Mouse (Mus musculus) embryonic facial prominence, embryonic 10.5 days (tissue): ENCODE measurements around the gene Baz2b. TPM values are rescaled to one million over a fixed set of nuclear protein-coding genes. Genes with fewer than 3 reads are reported as not detected.
"Not testable (repeated sequence)": the region's sequence is repeated elsewhere in the genome, so short reads cannot be mapped to it uniquely, and the experiment has no call there.

ENCODE experiments used
- DNase-seq: peaks from one replicate; pipeline ENCODE4 v3.0.0-alpha.2; 2017; ENCODE audit warnings: low spot score
- H3K27ac ChIP-seq: fragments of 300-500 bp; sonication (generic); replicated peaks from 2 replicates; pipeline ENCODE4 v1.5.1; 2016; ENCODE audit warnings: mild to moderate bottlenecking
- H3K27me3 ChIP-seq: fragments of 300-500 bp; sonication (generic); replicated peaks from 2 replicates; pipeline ENCODE4 v1.6.1; 2016; ENCODE audit warnings: low read depth, mild to moderate bottlenecking; ENCODE audit not compliant: poor library complexity, severe bottlenecking
- H3K36me3 ChIP-seq: fragments of 300-500 bp; sonication (generic); replicated peaks from 2 replicates; pipeline ENCODE4 v1.6.1; 2016; ENCODE audit warnings: mild to moderate bottlenecking, moderate library complexity
- H3K4me1 ChIP-seq: fragments of 300-500 bp; sonication (generic); 2 replicates; pipeline ENCODE4 v1.6.1; 2016
- H3K4me3 ChIP-seq: fragments of 300-500 bp; sonication (generic); 2 replicates; pipeline ENCODE4 v1.5.1; 2016; ENCODE audit warnings: mild to moderate bottlenecking, moderate library complexity
- H3K9me3 ChIP-seq: fragments of 300-500 bp; sonication (generic); 2 replicates; pipeline ENCODE4 v1.6.1; 2016; ENCODE audit warnings: mild to moderate bottlenecking
- WGBS: fragments of 180-500 bp; shearing (Covaris S2); methylation state at CpG from one replicate; pipeline ENCODE4 v1.1.7; 2016; 5-methylcytosine and 5-hydroxymethylcytosine counted together
- polyA plus RNA-seq: library from polyadenylated mRNA; unstranded; fragments of >200 nt; fragmentation: Nextera tagmentation; extraction: Ambion mirVana; gene quantifications from 2 replicates; pipeline ENCODE4 v1.2.1, GENCODE M21; 2016

The Baz2b gene
- polyA plus RNA-seq, 1 experiment from 2014 or later, result 63.6 TPM

- 86% methylated on average over 4 of the region's 4 CpGs for whole genome bisulfite sequencing
- Histone ChIP-seq H3K4me3 (no peak overlapping the region), H3K27me3 (no peaks in the 10 kb centered on the region), H3K27ac (no peak overlapping the region), H3K36me3 (peaks cover 23% of the 10 kb centered on the region), H3K4me1 (peaks cover 6% of the 10 kb centered on the region; the same call in 1 of the 2 replicates), H3K9me3 (0 out of 2 replicates have a peak, but pooled peaks cover 6% of the 10 kb centered on the region)
- DNase-seq, result no peak
These were observed 332.3 kb downstream of the Baz2b start for GRCm38 (mm10) chr2:59877335-59877734.

- Histone ChIP-seq H3K36me3 (peaks cover 32% of the 10 kb centered on the region), H3K27me3 (no peaks in the 10 kb centered on the region), H3K9me3 (0 out of 2 replicates have a peak, but pooled peaks cover 6% of the 10 kb centered on the region), H3K4me1 (0 out of 2 replicates have a peak, but pooled peaks cover 3% of the 10 kb centered on the region), H3K4me3 (no peak overlapping the region), H3K27ac (no peak overlapping the region)
- DNase-seq, result no peak
- 93% methylated on average over 15 of the region's 15 CpGs for WGBS
These were observed 333.2 kb downstream of the Baz2b start for GRCm38 (mm10) chr2:59876482-59876881.

GRCm38 (mm10) chr2:59870526-59870925 lies 339.1 kb downstream of the Baz2b start:
- WGBS, result 91% methylated on average over 6 of the region's 6 CpGs

GRCm38 (mm10) chr2:59862618-59863017 lies 347.0 kb downstream of the Baz2b start:
- DNase-seq, result no peak
- H3K9me3 ChIP-seq, result no peaks in the 10 kb centered on the region
- 0 out of 2 replicates have a peak, but pooled peaks cover 6% of the 10 kb centered on the region for H3K4me1 ChIP-seq
- 86% methylated on average over 6 of the region's 6 CpGs for WGBS
- H3K27me3 ChIP-seq, result no peaks in the 10 kb centered on the region
- H3K27ac ChIP-seq, result no peak overlapping the region
- H3K4me3 ChIP-seq, result no peak overlapping the region
- H3K36me3 ChIP-seq, result peaks cover 9% of the 10 kb centered on the region; the same call in 1 of the 2 replicates

More at GRCm38 (mm10) chr2:59870526-59870925, 339.1 kb downstream of the Baz2b start:
- Histone ChIP-seq H3K27ac (no peak overlapping the region), H3K36me3 (peaks cover 20% of the 10 kb centered on the region), H3K4me3 (no peak overlapping the region), H3K27me3 (no peaks in the 10 kb centered on the region), H3K9me3 (no peaks in the 10 kb centered on the region), H3K4me1 (no peaks in the 10 kb centered on the region)
- DNase-seq, result no peak

GRCm38 (mm10) chr2:59854363-59854762 lies 355.3 kb downstream of the Baz2b start:
- WGBS, result 92% methylated on average over 9 of the region's 9 CpGs
- Histone ChIP-seq H3K27me3 (no peaks in the 10 kb centered on the region), H3K9me3 (no peaks in the 10 kb centered on the region), H3K27ac (no peak overlapping the region), H3K4me3 (no peak overlapping the region), H3K4me1 (peaks cover 4% of the 10 kb centered on the region; the same call in 1 of the 2 replicates), H3K36me3 (peaks cover 28% of the 10 kb centered on the region)
- DNase-seq, result no peak

- DNase-seq, result no peak
- Histone ChIP-seq H3K27ac (peak overlapping the region; percentile 2; the same call in 1 of the 2 replicates), H3K36me3 (peaks cover 28% of the 10 kb centered on the region), H3K9me3 (no peaks in the 10 kb centered on the region), H3K4me1 (no peaks in the 10 kb centered on the region; the same call in 1 of the 2 replicates), H3K4me3 (no peak overlapping the region), H3K27me3 (no peaks in the 10 kb centered on the region)
- WGBS, result 93% methylated on average over 10 of the region's 10 CpGs
These were observed 356.1 kb downstream of the Baz2b start for GRCm38 (mm10) chr2:59853543-59853942.

- H3K27me3 ChIP-seq, result no peaks in the 10 kb centered on the region
- DNase-seq, result no peak
- H3K36me3 ChIP-seq, result peaks cover 26% of the 10 kb centered on the region
- H3K4me1 ChIP-seq, result no peaks in the 10 kb centered on the region; the same call in 1 of the 2 replicates
- 83% methylated on average over 11 of the region's 11 CpGs for WGBS
- H3K27ac ChIP-seq, result peak overlapping the region; percentile 2; the same call in 1 of the 2 replicates
- H3K4me3 ChIP-seq, result no peak overlapping the region
- no peaks in the 10 kb centered on the region for H3K9me3 ChIP-seq
These were observed 356.7 kb downstream of the Baz2b start for GRCm38 (mm10) chr2:59852916-59853315.

- not testable (repeated sequence) for H3K9me3 ChIP-seq
- WGBS, result 91% methylated on average over 5 of the region's 5 CpGs
These were observed 357.8 kb downstream of the Baz2b start for GRCm38 (mm10) chr2:59851885-59852284.

More at GRCm38 (mm10) chr2:59851885-59852284, 357.8 kb downstream of the Baz2b start:
- peaks cover 21% of the 10 kb centered on the region for H3K36me3 ChIP-seq
- not testable (repeated sequence) for H3K27me3 ChIP-seq, H3K4me3 ChIP-seq, H3K4me1 ChIP-seq, DNase-seq, H3K27ac ChIP-seq

Other genes starting within 250 kb of the Baz2b start
- 71.6 and 77.3 TPM in 2 replicates for gene March7, start within 50 bp of the Baz2b start, polyA plus RNA-seq
- 18.2 and 20.8 TPM in 2 replicates for gene Cd302, start 74.6 kb upstream of the Baz2b start, polyA plus RNA-seq
- gene Ly75, start 173.5 kb upstream of the Baz2b start, polyA plus RNA-seq, result 5.6 and 6.6 TPM in 2 replicates